Mouse (Mus musculus) effector memory CD4-positive, alpha-beta T cell, adult 5 months (primary cell): ENCODE results near the gene Serf2. TPM values are rescaled to one million over a fixed set of nuclear protein-coding genes. Genes with fewer than 3 reads are reported as not detected.

Source experiments
- polyA plus RNA-seq: library from polyadenylated mRNA; unstranded; fragments of 100-300 nt; shearing (Covaris generic); gene quantifications from one replicate; pipeline ENCODE4 v1.2.1, GENCODE M21; 2017

The Serf2 gene
- 338 TPM for polyA plus RNA-seq

DNA sequence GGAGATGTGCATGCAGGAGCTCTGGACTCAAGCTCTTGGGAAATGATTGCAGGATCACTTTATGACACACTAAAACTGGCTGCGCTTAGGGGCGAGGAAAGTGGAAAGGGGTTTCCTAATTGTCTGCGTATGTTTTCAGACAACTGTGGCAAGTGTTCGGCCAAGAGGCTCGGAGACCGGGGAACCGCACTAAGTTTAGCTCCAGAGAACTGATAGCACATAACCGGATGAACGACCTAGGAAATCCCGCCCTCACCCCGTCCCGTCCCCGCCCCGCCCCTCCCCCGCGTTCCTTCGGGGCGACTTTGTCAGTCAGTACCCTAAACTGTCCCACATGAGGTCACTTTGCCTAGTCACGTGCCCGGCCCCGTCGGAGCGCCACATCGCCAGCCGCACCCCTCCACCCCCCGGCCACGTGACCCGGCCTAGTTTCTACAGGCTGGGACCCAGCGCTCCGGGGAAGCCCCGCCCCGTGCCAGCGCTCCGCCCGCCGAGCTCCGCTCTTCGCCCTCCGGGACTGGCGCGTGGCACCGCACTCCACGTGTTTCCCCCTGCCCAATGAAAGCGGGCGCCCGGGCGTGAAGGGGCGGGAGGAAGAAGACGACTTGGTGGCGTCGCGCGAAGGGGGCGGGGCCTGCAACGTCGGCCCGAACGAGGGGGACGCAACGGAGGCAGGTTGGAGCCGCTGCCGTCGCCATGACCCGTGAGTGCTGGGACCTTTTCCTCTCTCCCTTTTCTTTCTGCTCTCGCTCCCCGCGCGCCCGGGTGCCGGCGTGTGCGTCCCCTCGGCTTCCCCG, at the start of gene Serf2:
Gene Serf2, plus strand, starts transcription at position 457 of the 797 bp plus-strand sequence.

DNA sequence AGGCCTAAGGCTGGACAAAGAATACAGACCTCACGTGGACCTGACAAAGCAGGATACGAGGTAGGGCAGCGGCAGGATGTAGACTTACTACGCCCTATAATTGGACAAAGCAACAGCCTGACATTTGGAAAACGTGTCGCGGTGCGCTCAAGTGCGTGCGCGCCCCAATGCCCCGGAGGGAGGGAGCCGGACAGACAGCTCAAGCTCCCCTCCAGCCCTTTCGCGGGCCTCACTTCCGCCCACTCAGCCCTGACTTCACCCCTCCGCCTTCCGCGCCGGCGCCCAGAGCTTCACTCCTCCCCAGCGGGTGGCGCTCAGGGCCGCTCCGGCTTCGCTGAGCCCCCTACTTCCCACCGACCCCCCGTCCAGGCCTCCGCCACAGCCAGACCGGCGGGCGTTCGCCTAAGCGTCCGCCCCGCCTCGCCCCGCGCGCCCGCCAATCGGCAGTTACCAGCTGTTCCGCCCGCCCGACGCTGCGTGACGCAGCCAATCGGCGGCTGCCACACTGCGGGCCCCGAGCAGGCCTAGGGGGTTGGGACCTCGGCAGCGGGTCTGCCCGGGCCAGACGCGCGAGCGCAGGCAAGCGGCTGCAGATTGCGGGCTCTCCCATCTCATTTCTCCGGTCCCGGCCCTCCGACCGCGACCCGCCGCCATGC, 35.5 kb upstream of the Serf2 start, which contains the start of the genes Pdia3 and Catsper2:
Gene Pdia3, plus strand, starts transcription at position 389 of the 656 bp plus-strand sequence.
Gene Catsper2, minus strand, starts transcription at position 406 of the 656 bp plus-strand sequence.

GRCm38 (mm10) chr2:121444178-121444577, 4.8 kb upstream of the Serf2 start, which contains the start of gene Ell3:
Gene Ell3 (minus strand): TSS chr2:121444278.

GRCm38 (mm10) chr2:121452990-121453389, 4.0 kb downstream of the Serf2 start, which contains the start of gene Hypk:
Gene Hypk (plus strand): TSS chr2:121453290.

GRCm38 (mm10) chr2:121456692-121457642, 8.0 kb downstream of the Serf2 start, which contains the start of gene Serinc4:
Gene Serinc4 (minus strand): TSS chr2:121456781.

DNA sequence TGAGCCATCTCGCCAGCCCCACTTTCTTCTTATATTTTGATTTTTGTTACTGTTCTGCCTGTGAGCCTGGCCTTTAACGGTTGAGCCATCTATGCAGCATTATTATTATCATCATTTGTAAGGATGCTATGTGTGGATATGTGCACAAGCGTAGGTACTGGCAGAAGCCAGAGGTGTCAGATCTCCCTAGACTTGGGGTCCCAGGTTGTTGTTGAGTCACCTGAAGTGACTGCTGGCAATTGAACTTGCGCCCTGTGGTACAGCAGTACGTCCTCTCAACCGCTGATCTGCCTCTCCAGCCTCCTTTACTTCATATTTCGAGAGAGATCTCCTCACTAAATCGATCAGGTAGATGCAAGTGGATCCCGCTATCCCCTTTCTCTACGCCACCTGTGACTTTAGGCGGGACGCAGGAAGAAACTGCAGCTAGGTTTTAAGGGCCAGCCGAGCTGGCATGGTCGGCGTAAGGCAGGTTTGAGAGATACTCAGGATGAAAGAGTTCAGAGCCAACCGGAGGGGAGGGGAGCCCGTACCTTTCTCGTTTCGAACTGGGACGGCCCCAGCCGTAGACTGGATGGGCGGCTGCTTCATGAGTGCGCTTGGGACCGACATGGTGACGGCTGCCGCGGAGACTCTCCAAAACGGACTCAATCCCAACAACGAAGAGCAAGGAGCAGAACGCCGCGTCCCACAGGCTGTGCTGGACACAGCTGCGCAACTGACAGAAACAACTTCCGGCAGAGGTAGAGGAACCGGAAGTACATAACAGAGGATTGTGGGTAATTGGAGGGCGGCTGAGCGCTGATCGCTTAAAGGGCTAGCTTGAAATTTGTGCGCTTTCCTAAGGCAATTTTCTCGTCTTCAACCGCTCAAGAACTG, 24.5 kb downstream of the Serf2 start, which contains the start of gene Mfap1b:
Gene Mfap1b, minus strand, starts transcription at position 767 of the 879 bp plus-strand sequence.

DNA sequence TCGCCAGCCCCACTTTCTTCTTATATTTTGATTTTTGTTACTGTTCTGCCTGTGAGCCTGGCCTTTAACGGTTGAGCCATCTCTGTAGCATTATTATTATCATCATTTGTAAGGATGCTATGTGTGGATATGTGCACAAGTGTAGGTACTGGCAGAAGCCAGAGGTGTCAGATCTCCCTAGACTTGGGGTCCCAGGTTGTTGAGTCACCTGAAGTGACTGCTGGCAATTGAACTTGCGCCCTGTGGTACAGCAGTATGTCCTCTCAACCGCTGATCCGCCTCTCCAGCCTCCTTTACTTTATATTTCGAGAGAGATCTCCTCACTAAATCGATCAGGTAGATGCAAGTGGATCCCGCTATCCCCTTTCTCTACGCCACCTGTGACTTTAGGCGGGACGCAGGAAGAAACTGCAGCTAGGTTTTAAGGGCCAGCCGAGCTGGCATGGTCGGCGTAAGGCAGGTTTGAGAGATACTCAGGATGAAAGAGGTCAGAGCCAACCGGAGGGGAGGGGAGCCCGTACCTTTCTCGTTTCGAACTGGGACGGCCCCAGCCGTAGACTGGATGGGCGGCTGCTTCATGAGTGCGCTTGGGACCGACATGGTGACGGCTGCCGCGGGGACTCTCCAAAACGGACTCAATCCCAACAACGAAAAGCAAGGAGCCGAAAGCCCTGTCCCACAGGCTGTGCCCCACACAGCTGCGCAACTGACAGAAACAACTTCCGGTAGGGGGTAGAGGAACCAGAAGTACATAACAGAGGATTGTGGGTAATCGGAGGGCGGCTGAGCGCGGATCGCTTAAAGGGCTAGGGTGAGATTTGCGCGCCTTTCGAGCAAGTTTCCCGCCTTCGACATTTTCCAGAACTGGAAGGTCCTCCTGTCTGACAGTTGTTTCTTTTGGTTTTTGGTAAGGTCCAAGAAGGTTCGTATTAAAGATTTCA, 57.2 kb downstream of the Serf2 start, which contains the start of the genes Mfap1a and Wdr76:
Gene Mfap1a, minus strand, starts transcription at position 724 of the 941 bp plus-strand sequence.
Gene Wdr76, plus strand, starts transcription at position 782 of the 941 bp plus-strand sequence.

Other genes starting within 250 kb of the Serf2 start
- gene Trp53bp1, start 177.8 kb upstream of the Serf2 start, polyA plus RNA-seq = 69.7 TPM
- not detected for gene Map1a, start 159.6 kb upstream of the Serf2 start, polyA plus RNA-seq
- gene Ppip5k1, start 93.8 kb upstream of the Serf2 start, polyA plus RNA-seq = 13.4 TPM
- not detected for gene Ckmt1, start 91.5 kb upstream of the Serf2 start, polyA plus RNA-seq
- 0.59 TPM for gene Strc, start 62.0 kb upstream of the Serf2 start, polyA plus RNA-seq
- gene Pdia3, start 35.4 kb upstream of the Serf2 start, polyA plus RNA-seq = 371 TPM
- 1.8 TPM for gene Catsper2, start 35.4 kb upstream of the Serf2 start, polyA plus RNA-seq
- gene Ell3, start 4.9 kb upstream of the Serf2 start, polyA plus RNA-seq = 0.45 TPM
- 103 TPM for gene Hypk, start 4.1 kb downstream of the Serf2 start, polyA plus RNA-seq
- not detected for gene Serinc4, start 7.6 kb downstream of the Serf2 start, polyA plus RNA-seq
- 108 TPM for gene Mfap1b, start 24.9 kb downstream of the Serf2 start, polyA plus RNA-seq
- gene Mfap1a, start 57.5 kb downstream of the Serf2 start, polyA plus RNA-seq = 30.9 TPM
- 3.8 TPM for gene Wdr76, start 57.5 kb downstream of the Serf2 start, polyA plus RNA-seq